Mouse (Mus musculus): ENCODE measurements at regions not wholly inside any gene's neighbourhood (a gene's known extent, or its start where the extent isn't known, plus 50 kb on each side); places are given as distances from the start of the nearest gene placed in this dataset.

- H3K27me3 ChIP-seq: no peaks in the 10 kb centered on the region
- no peak overlapping the region for H3K4me2 ChIP-seq
- no peaks in the 10 kb centered on the region for H3K4me1 ChIP-seq
- H3K9me3 ChIP-seq: no peaks in the 10 kb centered on the region
- H3K27ac ChIP-seq: no peak overlapping the region
- no peak overlapping the region for H3K9ac ChIP-seq
- WGBS: 76% methylated on average over 4 of the region's 4 CpGs
- H3K36me3 ChIP-seq: no peaks in the 10 kb centered on the region
- no peak overlapping the region for H3K4me3 ChIP-seq
- ATAC-seq (ENCODE audit: insufficient number of reproducible peaks, insufficient read depth, low FRiP score, low TSS enrichment, low read depth): no peak
Observed at GRCm38 (mm10) chr10:56495352-56495751, 118.2 kb downstream of the Gja1 start.

- Histone ChIP-seq H3K9ac (no peak overlapping the region), H3K9me3 (no peaks in the 10 kb centered on the region), H3K27me3 (no peaks in the 10 kb centered on the region), H3K4me1 (no peaks in the 10 kb centered on the region), H3K4me2 (no peak overlapping the region), H3K36me3 (no peaks in the 10 kb centered on the region), H3K27ac (no peak overlapping the region), H3K4me3 (no peak overlapping the region)
- WGBS: 80% methylated on average over 1 of the region's 1 CpGs
- no peak for ATAC-seq (ENCODE audit: insufficient number of reproducible peaks, insufficient read depth, low FRiP score, low TSS enrichment, low read depth)
Observed at GRCm38 (mm10) chr10:56519041-56519440, 141.9 kb downstream of the Gja1 start.

- ATAC-seq (ENCODE audit: insufficient number of reproducible peaks, insufficient read depth, low FRiP score, low TSS enrichment, low read depth): no peak
- Histone ChIP-seq H3K36me3 (no peaks in the 10 kb centered on the region), H3K4me3 (no peak overlapping the region), H3K27ac (no peak overlapping the region), H3K4me1 (no peaks in the 10 kb centered on the region), H3K4me2 (no peak overlapping the region), H3K27me3 (no peaks in the 10 kb centered on the region), H3K9me3 (peaks cover 6% of the 10 kb centered on the region), H3K9ac (no peak overlapping the region)
- 30% methylated on average over 2 of the region's 2 CpGs for WGBS
Observed at GRCm38 (mm10) chr10:56525791-56526190, 148.7 kb downstream of the Gja1 start.

GRCm38 (mm10) chr10:56537091-56537490, 160.0 kb downstream of the Gja1 start:
- WGBS: 38% methylated on average over 4 of the region's 4 CpGs
- Histone ChIP-seq H3K4me1 (no peaks in the 10 kb centered on the region), H3K36me3 (no peaks in the 10 kb centered on the region), H3K27me3 (no peaks in the 10 kb centered on the region), H3K9me3 (no peaks in the 10 kb centered on the region), H3K27ac (0 out of 2 replicates have a peak overlapping the region, but pooled peaks have one; percentile 5), H3K9ac (no peak overlapping the region), H3K4me2 (no peak overlapping the region), H3K4me3 (no peak overlapping the region)
- no peak for ATAC-seq (ENCODE audit: insufficient number of reproducible peaks, insufficient read depth, low FRiP score, low TSS enrichment, low read depth)

- Histone ChIP-seq H3K27ac (no peak overlapping the region), H3K4me2 (no peak overlapping the region), H3K9ac (no peak overlapping the region), H3K36me3 (no peaks in the 10 kb centered on the region), H3K27me3 (no peaks in the 10 kb centered on the region), H3K4me3 (no peak overlapping the region), H3K4me1 (no peaks in the 10 kb centered on the region), H3K9me3 (0 out of 2 replicates have a peak, but pooled peaks cover 2% of the 10 kb centered on the region)
- no peak for ATAC-seq (ENCODE audit: insufficient number of reproducible peaks, insufficient read depth, low FRiP score, low TSS enrichment, low read depth)
- 69% methylated on average over 5 of the region's 5 CpGs for WGBS
Observed at GRCm38 (mm10) chr10:56539827-56540511, 162.8 kb downstream of the Gja1 start.

GRCm38 (mm10) chr10:56542106-56542505, 165.0 kb downstream of the Gja1 start:
- WGBS: 65% methylated on average over 3 of the region's 3 CpGs
- Histone ChIP-seq H3K27ac (no peak overlapping the region), H3K9me3 (0 out of 2 replicates have a peak, but pooled peaks cover 2% of the 10 kb centered on the region), H3K36me3 (no peaks in the 10 kb centered on the region), H3K9ac (no peak overlapping the region), H3K27me3 (no peaks in the 10 kb centered on the region), H3K4me3 (no peak overlapping the region), H3K4me1 (no peaks in the 10 kb centered on the region), H3K4me2 (no peak overlapping the region)
- ATAC-seq (ENCODE audit: insufficient number of reproducible peaks, insufficient read depth, low FRiP score, low TSS enrichment, low read depth): no peak

GRCm38 (mm10) chr10:56545989-56546388, 168.9 kb downstream of the Gja1 start:
- H3K4me2 ChIP-seq: no peak overlapping the region
- H3K4me3 ChIP-seq: no peak overlapping the region
- H3K9me3 ChIP-seq: 0 out of 2 replicates have a peak, but pooled peaks cover 2% of the 10 kb centered on the region
- no peak overlapping the region for H3K27ac ChIP-seq
- no peak for ATAC-seq (ENCODE audit: insufficient number of reproducible peaks, insufficient read depth, low FRiP score, low TSS enrichment, low read depth)
- H3K4me1 ChIP-seq: no peaks in the 10 kb centered on the region
- H3K36me3 ChIP-seq: no peaks in the 10 kb centered on the region
- WGBS: 73% methylated on average over 3 of the region's 3 CpGs
- H3K9ac ChIP-seq: no peak overlapping the region
- no peaks in the 10 kb centered on the region for H3K27me3 ChIP-seq

GRCm38 (mm10) chr10:56546824-56547223, 169.7 kb downstream of the Gja1 start:
- no peak overlapping the region for H3K9ac ChIP-seq
- H3K27me3 ChIP-seq: no peaks in the 10 kb centered on the region
- no peaks in the 10 kb centered on the region for H3K36me3 ChIP-seq
- no peak overlapping the region for H3K4me2 ChIP-seq
- 0 out of 2 replicates have a peak, but pooled peaks cover 2% of the 10 kb centered on the region for H3K9me3 ChIP-seq
- ATAC-seq (ENCODE audit: insufficient number of reproducible peaks, insufficient read depth, low FRiP score, low TSS enrichment, low read depth): no peak
- WGBS: 67% methylated on average over 2 of the region's 2 CpGs
- no peaks in the 10 kb centered on the region for H3K4me1 ChIP-seq
- H3K4me3 ChIP-seq: no peak overlapping the region
- H3K27ac ChIP-seq: no peak overlapping the region

- no peak overlapping the region for H3K4me3 ChIP-seq
- H3K9ac ChIP-seq: no peak overlapping the region
- no peak for ATAC-seq (ENCODE audit: insufficient number of reproducible peaks, insufficient read depth, low FRiP score, low TSS enrichment, low read depth)
- 73% methylated on average over 3 of the region's 4 CpGs for WGBS
- H3K27ac ChIP-seq: no peak overlapping the region
- no peaks in the 10 kb centered on the region for H3K36me3 ChIP-seq
- 0 out of 2 replicates have a peak, but pooled peaks cover 2% of the 10 kb centered on the region for H3K9me3 ChIP-seq
- no peaks in the 10 kb centered on the region for H3K27me3 ChIP-seq
- H3K4me2 ChIP-seq: no peak overlapping the region
- H3K4me1 ChIP-seq: no peaks in the 10 kb centered on the region
Observed at GRCm38 (mm10) chr10:56547825-56548224, 170.7 kb downstream of the Gja1 start.

GRCm38 (mm10) chr10:56566836-56567442, 189.8 kb downstream of the Gja1 start:
- WGBS: 81% methylated on average over 12 of the region's 12 CpGs
- Histone ChIP-seq H3K27me3 (no peaks in the 10 kb centered on the region), H3K9me3 (no peaks in the 10 kb centered on the region), H3K36me3 (no peaks in the 10 kb centered on the region), H3K9ac (no peak overlapping the region), H3K27ac (no peak overlapping the region; the same call in 1 of the 2 replicates), H3K4me2 (no peak overlapping the region), H3K4me1 (no peaks in the 10 kb centered on the region), H3K4me3 (no peak overlapping the region)
- no peak for ATAC-seq (ENCODE audit: insufficient number of reproducible peaks, insufficient read depth, low FRiP score, low TSS enrichment, low read depth)

- H3K27ac ChIP-seq: no peak overlapping the region
- WGBS: 71% methylated on average over 6 of the region's 6 CpGs
- H3K4me3 ChIP-seq: no peak overlapping the region
Observed at GRCm38 (mm10) chr10:56582065-56582464, 204.9 kb downstream of the Gja1 start.

GRCm38 (mm10) chr10:56587205-56587604, 210.1 kb downstream of the Gja1 start:
- no peak for ATAC-seq (ENCODE audit: insufficient number of reproducible peaks, insufficient read depth, low FRiP score, low TSS enrichment, low read depth)
- no peaks in the 10 kb centered on the region for H3K27me3 ChIP-seq
- WGBS: 27% methylated on average over 2 of the region's 2 CpGs

More at GRCm38 (mm10) chr10:56582065-56582464, 204.9 kb downstream of the Gja1 start:
- Histone ChIP-seq H3K9ac (no peak overlapping the region), H3K27me3 (no peaks in the 10 kb centered on the region), H3K9me3 (no peaks in the 10 kb centered on the region), H3K36me3 (no peaks in the 10 kb centered on the region), H3K4me2 (no peak overlapping the region), H3K4me1 (peaks cover under 1% of the 10 kb centered on the region; the same call in 1 of the 2 replicates)
- no peak for ATAC-seq (ENCODE audit: insufficient number of reproducible peaks, insufficient read depth, low FRiP score, low TSS enrichment, low read depth)

More at GRCm38 (mm10) chr10:56587205-56587604, 210.1 kb downstream of the Gja1 start:
- no peaks in the 10 kb centered on the region for H3K36me3 ChIP-seq
- H3K9ac ChIP-seq: no peak overlapping the region
- no peaks in the 10 kb centered on the region for H3K9me3 ChIP-seq
- peaks cover 8% of the 10 kb centered on the region; the same call in 1 of the 2 replicates for H3K4me1 ChIP-seq
- H3K27ac ChIP-seq: no peak overlapping the region
- no peak overlapping the region for H3K4me3 ChIP-seq
- no peak overlapping the region for H3K4me2 ChIP-seq
